Mouse (Mus musculus) hindbrain, postnatal 0 days (tissue): ENCODE results near the gene Cds2. TPM values are rescaled to one million over a fixed set of nuclear protein-coding genes. Genes with fewer than 3 reads are reported as not detected.

ENCODE experiments used
- ATAC-seq: fragments of 200-750 bp; cut with Nextera tagmentation; 2 replicates; pipeline ENCODE4 v1.8.0; 2017; ENCODE audit warnings: mild to moderate bottlenecking, moderate TSS enrichment, moderate library complexity
- DNase-seq: peaks from one replicate; pipeline ENCODE4 v3.0.0-alpha.2; 2015; ENCODE audit warnings: low spot score
- H3K27ac ChIP-seq: fragments of 300-500 bp; sonication (generic); 2 replicates; pipeline ENCODE4 v1.5.1; 2014; ENCODE audit warnings: mild to moderate bottlenecking
- H3K27me3 ChIP-seq: fragments of 300-500 bp; sonication (generic); 2 replicates; pipeline ENCODE4 v1.6.1; 2014; ENCODE audit warnings: low read length, mixed read lengths; ENCODE audit not compliant: insufficient read depth
- H3K36me3 ChIP-seq: fragments of 300-500 bp; sonication (generic); 2 replicates; pipeline ENCODE4 v1.6.1; 2014; ENCODE audit warnings: low read length, mixed read lengths; ENCODE audit not compliant: insufficient read depth
- H3K4me1 ChIP-seq: fragments of 300-500 bp; sonication (generic); 2 replicates; pipeline ENCODE4 v1.6.1; 2014; ENCODE audit warnings: antibody characterized with exemption, low read length, mixed read lengths; ENCODE audit not compliant: insufficient read depth
- H3K4me2 ChIP-seq: fragments of 300-500 bp; sonication (generic); 2 replicates; pipeline ENCODE4 v1.6.1; 2014; ENCODE audit warnings: low read depth, mild to moderate bottlenecking, low read length, moderate library complexity, mixed read lengths
- H3K4me3 ChIP-seq: fragments of 300-500 bp; sonication (generic); 2 replicates; pipeline ENCODE4 v1.5.1; 2014; ENCODE audit warnings: low read length
- H3K9ac ChIP-seq: fragments of 300-500 bp; sonication (generic); replicated peaks from 2 replicates; pipeline ENCODE4 v1.6.1; 2014; ENCODE audit warnings: mild to moderate bottlenecking, low read length, moderate library complexity, mixed read lengths
- H3K9me3 ChIP-seq: fragments of 300-500 bp; sonication (generic); 2 replicates; pipeline ENCODE4 v1.6.1; 2016; ENCODE audit warnings: low read length, mixed read lengths
- CTCF ChIP-seq: IDR thresholded peaks from 2 replicates; pipeline ENCODE4 v1.5.1; 2016; ENCODE audit warnings: antibody characterized with exemption, control low read depth, low read depth
- WGBS: fragments of 180-500 bp; shearing (Covaris S2); extraction: QIAGEN DNeasy Blood & Tissue Kit; methylation state at CpG from one replicate; pipeline ENCODE4 v1.1.7; 2014; 5-methylcytosine and 5-hydroxymethylcytosine counted together
- polyA plus RNA-seq: library from polyadenylated mRNA; unstranded; fragments of >200 nt; fragmentation: Nextera tagmentation; extraction: Ambion mirVana; gene quantifications from 2 replicates; pipeline ENCODE4 v1.2.1, GENCODE M21; 2015
- total RNA-seq: library from RNA; depleted of rRNA; stranded (reverse); fragments of >200 nt; gene quantifications from 2 replicates; pipeline ENCODE4 v1.2.3, GENCODE M21; 2014

Gene Cds2
- total and polyA plus RNA-seq, 2 experiments from 2014 or later, result 38.7 to 134 TPM

DNA sequence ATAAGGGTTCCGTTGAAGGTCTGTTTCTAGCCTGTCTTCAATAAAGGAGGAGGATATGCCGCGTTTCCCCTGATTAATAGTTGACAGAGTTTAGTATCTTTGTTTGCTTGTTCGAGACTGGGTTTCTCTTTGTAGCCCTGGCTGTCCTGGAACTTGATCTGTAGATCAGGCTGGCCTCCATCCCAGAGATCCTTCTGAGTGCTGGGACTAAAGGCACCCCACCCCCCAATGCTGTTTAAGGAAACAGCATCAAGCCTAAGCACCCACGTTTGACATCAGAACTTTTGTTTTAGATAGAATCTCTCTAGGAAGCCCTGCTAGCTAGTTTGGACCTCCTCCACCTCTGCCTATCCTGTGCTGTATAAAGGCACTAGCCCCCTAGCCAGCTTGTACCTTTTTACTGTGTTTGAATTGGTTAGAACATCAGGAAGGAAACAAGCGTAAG is 1.3 kb downstream of the Cds2 start:
- no peak for TF ChIP-seq CTCF
- ATAC-seq, result no peak

GRCm38 (mm10) chr2:132265196-132265595 is 2.2 kb downstream of the Cds2 start:
- H3K9ac ChIP-seq, result no peak overlapping the region
- H3K4me1 ChIP-seq, result no peaks in the 10 kb centered on the region
- no peak for TF ChIP-seq CTCF
- ATAC-seq (no peak), DNase-seq (no peak)
- 89% methylated on average over 9 of the region's 9 CpGs for WGBS
- no peak overlapping the region for H3K4me3 ChIP-seq
- H3K36me3 ChIP-seq, result no peaks in the 10 kb centered on the region
- no peak overlapping the region for H3K27ac ChIP-seq
- H3K4me2 ChIP-seq, result peak overlapping the region; percentile 63; the same call in 1 of the 2 replicates
- H3K9me3 ChIP-seq, result no peaks in the 10 kb centered on the region
- H3K27me3 ChIP-seq, result no peaks in the 10 kb centered on the region

More for the DNA sequence above, 1.3 kb downstream of the Cds2 start:
- no peaks in the 10 kb centered on the region for H3K27me3 ChIP-seq
- WGBS, result 13% methylated on average over 6 of the region's 6 CpGs
- no peaks in the 10 kb centered on the region for H3K9me3 ChIP-seq
- peak overlapping the region; percentile 63 for H3K4me2 ChIP-seq
- H3K36me3 ChIP-seq, result no peaks in the 10 kb centered on the region
- DNase-seq, result no peak
- peak overlapping the region; percentile 93 for H3K27ac ChIP-seq
- H3K4me1 ChIP-seq, result no peaks in the 10 kb centered on the region
- H3K9ac ChIP-seq, result peak overlapping the region; percentile 96
- H3K4me3 ChIP-seq, result peak overlapping the region; percentile 97

DNA sequence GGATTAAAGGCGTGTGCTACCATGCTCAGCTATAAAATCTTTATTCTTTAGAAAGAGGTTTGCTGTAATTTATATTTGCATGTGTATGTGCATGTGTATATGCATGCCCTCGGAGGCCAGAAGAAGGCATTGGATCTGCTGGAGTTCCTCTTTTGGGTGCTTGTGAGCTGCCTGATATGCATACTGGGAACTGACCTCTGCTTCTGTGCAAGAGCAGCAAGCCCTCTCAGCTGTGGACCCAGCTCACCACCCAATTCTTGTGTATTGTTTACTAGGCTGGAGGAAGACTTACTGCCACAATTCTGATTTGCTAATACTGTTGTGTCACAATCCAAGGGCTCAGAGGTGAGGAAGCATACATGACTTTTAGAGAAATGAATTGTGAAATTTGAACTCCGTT is 3.1 kb downstream of the Cds2 start:
- no peak overlapping the region for H3K4me3 ChIP-seq
- no peaks in the 10 kb centered on the region for H3K27me3 ChIP-seq
- H3K9ac ChIP-seq, result no peak overlapping the region
- H3K4me2 ChIP-seq, result no peak overlapping the region
- no peaks in the 10 kb centered on the region for H3K36me3 ChIP-seq
- no peaks in the 10 kb centered on the region for H3K4me1 ChIP-seq
- no peak for ATAC-seq
- no peak for TF ChIP-seq CTCF
- H3K9me3 ChIP-seq, result no peaks in the 10 kb centered on the region
- no peak overlapping the region for H3K27ac ChIP-seq
- WGBS, result 89% methylated on average over 3 of the region's 3 CpGs
- no peak for DNase-seq

DNA sequence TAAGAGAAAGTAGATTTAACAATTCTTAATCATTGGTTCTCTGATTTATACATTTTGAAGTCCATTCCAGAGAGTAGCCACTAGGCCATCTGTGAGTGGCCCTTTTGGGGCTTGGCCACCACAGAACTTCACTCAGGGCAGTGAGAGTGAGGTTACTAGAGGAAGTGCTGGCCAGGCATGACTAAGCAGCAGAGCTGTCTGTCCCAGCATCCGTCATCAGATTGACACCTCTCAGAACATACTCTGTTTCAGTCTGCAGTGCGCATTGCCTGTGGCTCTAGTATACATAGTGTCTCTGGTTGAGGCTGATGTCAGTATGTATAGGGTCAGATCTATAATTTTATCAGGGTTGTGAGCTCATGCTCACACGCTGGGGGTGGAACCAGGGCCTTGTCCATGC is 6.3 kb downstream of the Cds2 start:
- no peak for ATAC-seq
- H3K4me3 ChIP-seq, result no peak overlapping the region
- 87% methylated on average over 3 of the region's 3 CpGs for WGBS

GRCm38 (mm10) chr2:132270331-132270951 is 7.5 kb downstream of the Cds2 start:
- H3K36me3 ChIP-seq, result no peaks in the 10 kb centered on the region
- ATAC-seq (peak; percentile 68; the same call in 1 of the 2 replicates), DNase-seq (peak; percentile 41)
- no peak for TF ChIP-seq CTCF
- 81% methylated on average over 2 of the region's 2 CpGs for WGBS
- peak overlapping the region; percentile 54 for H3K27ac ChIP-seq
- no peaks in the 10 kb centered on the region for H3K4me1 ChIP-seq
- H3K4me3 ChIP-seq, result no peak overlapping the region
- H3K9ac ChIP-seq, result no peak overlapping the region
- H3K27me3 ChIP-seq, result no peaks in the 10 kb centered on the region
- H3K9me3 ChIP-seq, result no peaks in the 10 kb centered on the region
- no peak overlapping the region for H3K4me2 ChIP-seq

More for the DNA sequence above, 6.3 kb downstream of the Cds2 start:
- H3K9me3 ChIP-seq, result no peaks in the 10 kb centered on the region
- H3K36me3 ChIP-seq, result no peaks in the 10 kb centered on the region
- H3K9ac ChIP-seq, result no peak overlapping the region
- H3K4me2 ChIP-seq, result no peak overlapping the region
- no peaks in the 10 kb centered on the region for H3K27me3 ChIP-seq
- no peak for TF ChIP-seq CTCF
- H3K4me1 ChIP-seq, result no peaks in the 10 kb centered on the region
- H3K27ac ChIP-seq, result peak overlapping the region; percentile 16; the same call in 1 of the 2 replicates
- no peak for DNase-seq

DNA sequence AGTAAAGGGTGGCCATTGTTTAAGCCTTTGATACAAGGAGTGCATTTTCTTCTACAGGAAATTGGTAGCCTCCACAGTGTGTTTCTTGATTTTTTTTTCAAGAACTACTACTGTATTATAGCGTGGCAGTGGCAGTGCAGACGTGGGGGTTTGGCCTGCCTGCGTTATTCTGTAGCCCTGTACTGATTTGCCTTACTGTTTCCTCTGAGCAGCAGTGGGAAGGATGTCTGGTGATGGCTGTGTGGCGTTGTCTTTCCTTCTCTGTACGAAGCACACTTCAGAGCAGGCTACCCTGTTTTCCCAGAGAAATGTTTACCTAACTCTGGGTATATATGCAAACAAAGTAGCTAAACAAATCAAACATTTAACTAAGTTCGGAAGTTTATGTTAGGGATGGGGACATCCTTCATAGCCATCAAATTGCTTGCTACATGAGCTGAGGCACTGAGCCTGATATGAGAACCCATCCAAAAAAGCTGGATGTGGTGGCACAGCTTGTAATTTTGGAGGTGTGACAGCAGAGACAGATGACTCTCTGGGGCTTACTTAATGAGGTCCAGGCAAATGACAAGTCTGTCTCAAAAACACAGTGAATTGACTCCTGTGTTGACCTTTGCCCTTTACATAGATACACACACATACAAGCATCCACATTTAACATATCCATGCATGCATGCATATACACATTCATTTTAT is 9.9 kb downstream of the Cds2 start:
- Histone ChIP-seq H3K27ac (no peak overlapping the region), H3K4me2 (no peak overlapping the region), H3K9ac (no peak overlapping the region), H3K36me3 (no peaks in the 10 kb centered on the region), H3K9me3 (no peaks in the 10 kb centered on the region), H3K4me1 (no peaks in the 10 kb centered on the region), H3K27me3 (no peaks in the 10 kb centered on the region), H3K4me3 (no peak overlapping the region)
- ATAC-seq (no peak), DNase-seq (no peak)
- TF ChIP-seq CTCF, result no peak
- WGBS, result 69% methylated on average over 6 of the region's 6 CpGs

DNA sequence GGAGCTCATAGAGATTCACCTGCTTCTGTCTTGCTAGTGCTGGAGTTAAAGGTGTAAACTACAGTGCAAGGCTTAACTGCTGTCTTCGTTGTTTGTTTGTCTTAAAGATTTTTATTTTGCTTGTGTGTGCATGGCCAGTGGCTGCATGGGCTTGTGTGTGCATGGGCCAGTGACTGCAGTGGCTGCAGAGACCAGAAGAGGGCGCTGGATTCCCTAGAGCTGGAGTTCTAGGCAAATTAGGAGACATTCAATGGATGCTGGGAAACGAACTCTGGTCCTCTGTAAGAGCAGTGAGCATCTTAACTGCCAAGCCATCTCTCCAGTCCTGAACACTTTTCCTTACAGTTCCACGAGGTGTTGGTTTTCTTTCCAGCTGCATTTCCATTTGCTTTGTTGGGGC is 12.6 kb downstream of the Cds2 start:
- WGBS, result 80% methylated on average over 4 of the region's 4 CpGs
- ATAC-seq, result no peak

More for the DNA sequence above, 12.6 kb downstream of the Cds2 start:
- H3K4me2 ChIP-seq, result no peak overlapping the region
- H3K36me3 ChIP-seq, result no peaks in the 10 kb centered on the region
- DNase-seq, result no peak
- TF ChIP-seq CTCF, result peak; percentile 40
- no peak overlapping the region for H3K4me3 ChIP-seq
- no peaks in the 10 kb centered on the region for H3K9me3 ChIP-seq
- H3K27ac ChIP-seq, result no peak overlapping the region
- no peaks in the 10 kb centered on the region; the same call in 1 of the 2 replicates for H3K4me1 ChIP-seq
- H3K9ac ChIP-seq, result no peak overlapping the region
- H3K27me3 ChIP-seq, result no peaks in the 10 kb centered on the region
